Mouse (Mus musculus) forebrain, embryonic 11.5 days (tissue): ENCODE measurements at regions not wholly inside any gene's neighbourhood (a gene's known extent, or its start where the extent isn't known, plus 50 kb on each side); places are given as distances from the start of the nearest gene placed in this dataset.

ENCODE experiments used
- ATAC-seq: fragments of 200-750 bp; cut with Nextera tagmentation; replicated peaks from 2 replicates; pipeline ENCODE4 v1.8.0; 2017; ENCODE audit warnings: moderate TSS enrichment; ENCODE audit not compliant: low FRiP score
- DNase-seq: peaks from one replicate; pipeline ENCODE4 v3.0.0-alpha.2; 2017; ENCODE audit warnings: low spot score
- H3K27ac ChIP-seq: fragments of 300-500 bp; sonication (generic); 2 replicates; pipeline ENCODE4 v1.5.1; 2014; ENCODE audit warnings: low read depth, low read length
- H3K27me3 ChIP-seq: fragments of 300-500 bp; sonication (generic); 2 replicates; pipeline ENCODE4 v1.6.1; 2014; ENCODE audit warnings: mild to moderate bottlenecking, low read length, mixed read lengths; ENCODE audit not compliant: control insufficient read depth, insufficient read depth
- H3K36me3 ChIP-seq: fragments of 300-500 bp; sonication (generic); 2 replicates; pipeline ENCODE4 v1.6.1; 2014; ENCODE audit warnings: mild to moderate bottlenecking, low read length, moderate library complexity, mixed read lengths; ENCODE audit not compliant: control insufficient read depth, insufficient read depth
- H3K4me1 ChIP-seq: fragments of 300-500 bp; sonication (generic); replicated peaks from 2 replicates; pipeline ENCODE4 v1.6.1; 2014; ENCODE audit warnings: low read length, mixed read lengths; ENCODE audit not compliant: control insufficient read depth, insufficient read depth
- H3K4me2 ChIP-seq: fragments of 300-500 bp; sonication (generic); 2 replicates; pipeline ENCODE4 v1.6.1; 2014; ENCODE audit warnings: low read depth, mild to moderate bottlenecking, low read length, moderate library complexity, mixed read lengths; ENCODE audit not compliant: severe bottlenecking
- H3K4me3 ChIP-seq: fragments of 300-500 bp; sonication (generic); 2 replicates; pipeline ENCODE4 v1.5.1; 2014; ENCODE audit warnings: low read depth, low read length
- H3K9ac ChIP-seq: fragments of 300-500 bp; sonication (generic); 2 replicates; pipeline ENCODE4 v1.6.1; 2014; ENCODE audit warnings: low read length
- H3K9me3 ChIP-seq: fragments of 300-500 bp; sonication (generic); 2 replicates; pipeline ENCODE4 v1.6.1; 2016; ENCODE audit warnings: low read length, mixed read lengths; ENCODE audit not compliant: control insufficient read depth
- WGBS: fragments of 180-500 bp; shearing (Covaris S2); extraction: QIAGEN DNeasy Blood & Tissue Kit; methylation state at CpG from one replicate; pipeline ENCODE4 v1.1.7; 2014; 5-methylcytosine and 5-hydroxymethylcytosine counted together

DNA sequence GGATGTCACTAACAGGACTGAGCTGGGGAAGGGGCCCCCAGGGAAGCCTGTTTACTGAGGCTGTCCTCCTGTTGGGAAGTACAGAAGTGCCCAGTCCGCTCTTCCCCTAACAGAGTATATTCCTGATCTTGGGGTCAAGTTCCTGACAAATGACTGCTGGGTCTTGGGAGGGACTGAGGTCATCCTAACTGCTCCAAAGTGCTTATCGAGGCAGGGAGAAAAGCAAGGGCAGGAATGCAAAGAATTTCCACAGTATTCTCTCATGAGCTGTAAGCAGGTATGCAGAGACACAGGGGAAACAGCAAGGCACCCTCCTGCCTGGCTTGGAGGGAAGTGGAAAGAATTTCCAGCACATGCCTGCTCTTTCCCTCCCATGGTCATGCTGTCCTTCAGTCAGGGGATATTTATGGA is 107.9 kb downstream of the Oma1 start:
- Histone ChIP-seq H3K4me3 (no peak overlapping the region), H3K27ac (no peak overlapping the region), H3K4me1 (no peaks in the 10 kb centered on the region), H3K4me2 (no peak overlapping the region), H3K9ac (no peak overlapping the region), H3K36me3 (no peaks in the 10 kb centered on the region), H3K9me3 (no peaks in the 10 kb centered on the region), H3K27me3 (no peaks in the 10 kb centered on the region)
- 32% methylated on average over 2 of the region's 2 CpGs for WGBS
- DNase-seq (no peak), ATAC-seq (no peak)

DNA sequence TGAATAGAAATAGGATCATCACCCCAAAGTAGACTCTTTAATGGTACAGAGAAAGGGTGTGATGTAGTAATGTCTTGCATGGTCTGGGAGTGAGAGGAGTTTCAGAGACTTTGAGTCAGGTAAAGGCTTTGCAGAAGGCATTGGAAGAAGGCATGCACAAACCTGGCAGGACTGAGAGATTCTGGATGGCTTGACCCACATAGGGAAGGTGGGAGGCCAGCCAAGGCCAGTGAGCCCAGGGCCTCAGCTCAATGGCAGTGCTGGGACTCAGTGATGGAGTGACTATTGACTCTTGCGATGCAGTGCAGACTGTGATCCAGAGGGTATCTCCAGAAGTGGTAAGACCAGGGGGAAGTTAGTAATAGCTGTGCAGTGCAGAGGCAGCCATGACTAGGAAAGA is 127.8 kb downstream of the Oma1 start:
- H3K36me3 ChIP-seq, result no peaks in the 10 kb centered on the region
- 94% methylated on average over 1 of the region's 1 CpGs for WGBS
- no peaks in the 10 kb centered on the region for H3K4me1 ChIP-seq
- H3K4me3 ChIP-seq, result no peak overlapping the region
- no peaks in the 10 kb centered on the region for H3K9me3 ChIP-seq
- H3K4me2 ChIP-seq, result no peak overlapping the region
- no peaks in the 10 kb centered on the region for H3K27me3 ChIP-seq
- H3K27ac ChIP-seq, result no peak overlapping the region
- DNase-seq, result no peak
- ATAC-seq, result no peak
- H3K9ac ChIP-seq, result no peak overlapping the region

GRCm38 (mm10) chr4:103441955-103442354 is 128.3 kb downstream of the Oma1 start:
- Histone ChIP-seq H3K4me2 (no peak overlapping the region), H3K27me3 (no peaks in the 10 kb centered on the region), H3K36me3 (no peaks in the 10 kb centered on the region), H3K4me1 (no peaks in the 10 kb centered on the region), H3K4me3 (no peak overlapping the region), H3K9ac (no peak overlapping the region), H3K9me3 (no peaks in the 10 kb centered on the region), H3K27ac (no peak overlapping the region)
- DNase-seq (no peak), ATAC-seq (no peak)
- 92% methylated on average over 11 of the region's 11 CpGs for WGBS

DNA sequence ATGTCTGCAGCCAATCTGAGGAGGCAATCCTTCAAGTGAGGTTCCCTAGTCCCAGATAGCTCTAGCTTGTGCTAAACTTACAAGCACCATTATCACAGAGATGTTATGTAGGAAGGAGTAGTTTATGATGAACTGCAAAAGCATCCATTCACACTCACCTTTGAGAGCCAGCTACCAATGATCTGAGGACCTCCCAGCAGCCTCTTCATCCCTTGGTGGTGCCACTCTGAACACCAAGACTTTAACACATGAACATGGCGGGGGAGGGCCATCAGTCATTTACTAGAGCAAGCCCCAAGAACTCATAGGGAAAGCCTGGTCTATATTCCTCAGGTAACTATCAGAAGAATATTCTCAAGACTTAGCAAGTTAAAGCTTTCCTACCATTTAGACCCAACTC is 135.7 kb downstream of the Oma1 start:
- Histone ChIP-seq H3K36me3 (no peaks in the 10 kb centered on the region), H3K4me1 (no peaks in the 10 kb centered on the region), H3K9ac (no peak overlapping the region), H3K4me2 (no peak overlapping the region), H3K27ac (no peak overlapping the region), H3K4me3 (no peak overlapping the region), H3K27me3 (no peaks in the 10 kb centered on the region), H3K9me3 (no peaks in the 10 kb centered on the region)
- WGBS, result 91% methylated on average over 1 of the region's 1 CpGs
- DNase-seq (no peak), ATAC-seq (no peak)

DNA sequence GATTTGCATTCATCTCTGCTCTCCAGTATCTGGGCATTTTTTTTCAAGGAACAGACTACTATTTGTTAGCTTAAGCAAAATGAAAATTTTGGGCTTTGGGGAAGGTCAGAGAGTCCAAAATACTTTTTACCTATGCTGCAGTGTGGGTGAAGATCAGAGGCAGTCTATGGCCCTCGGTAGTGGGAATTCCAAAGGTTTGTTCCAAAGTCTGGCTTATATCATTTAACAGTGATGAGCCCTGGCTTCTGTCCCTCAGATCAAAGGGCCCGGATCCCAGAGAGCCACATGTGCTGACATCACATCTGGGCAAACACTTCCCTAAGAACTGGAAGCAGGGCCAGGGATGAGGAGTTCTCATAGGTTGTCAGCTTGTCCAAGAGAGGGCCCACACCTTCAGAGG is 136.5 kb downstream of the Oma1 start:
- WGBS, result 89% methylated on average over 2 of the region's 2 CpGs

GRCm38 (mm10) chr4:103455458-103455857 is 141.8 kb downstream of the Oma1 start:
- Histone ChIP-seq H3K27ac (no peak overlapping the region), H3K4me1 (no peaks in the 10 kb centered on the region), H3K36me3 (no peaks in the 10 kb centered on the region), H3K9me3 (no peaks in the 10 kb centered on the region), H3K4me3 (no peak overlapping the region), H3K27me3 (no peaks in the 10 kb centered on the region), H3K4me2 (no peak overlapping the region), H3K9ac (no peak overlapping the region)
- ATAC-seq, result no peak
- DNase-seq, result no peak
- WGBS, result 71% methylated on average over 2 of the region's 2 CpGs

More for the DNA sequence above, 136.5 kb downstream of the Oma1 start:
- Histone ChIP-seq H3K9ac (no peak overlapping the region), H3K36me3 (no peaks in the 10 kb centered on the region), H3K4me2 (no peak overlapping the region), H3K4me1 (no peaks in the 10 kb centered on the region), H3K27ac (no peak overlapping the region), H3K4me3 (no peak overlapping the region), H3K9me3 (no peaks in the 10 kb centered on the region), H3K27me3 (no peaks in the 10 kb centered on the region)
- DNase-seq (no peak), ATAC-seq (no peak)

- no peak for DNase-seq
- Histone ChIP-seq H3K27me3 (no peaks in the 10 kb centered on the region), H3K4me3 (no peak overlapping the region), H3K9ac (no peak overlapping the region), H3K4me1 (no peaks in the 10 kb centered on the region), H3K36me3 (no peaks in the 10 kb centered on the region), H3K4me2 (no peak overlapping the region), H3K27ac (no peak overlapping the region), H3K9me3 (no peaks in the 10 kb centered on the region)
- ATAC-seq, result 0 out of 2 replicates have a peak, but pooled peaks have one; percentile 30
- 47% methylated on average over 7 of the region's 7 CpGs for WGBS
These were observed 152.5 kb downstream of the Oma1 start for GRCm38 (mm10) chr4:103466019-103466589.

GRCm38 (mm10) chr4:103475596-103475995 is 143.6 kb upstream of the Dab1 start:
- no peak overlapping the region for H3K9ac ChIP-seq
- H3K27ac ChIP-seq, result no peak overlapping the region
- no peak for DNase-seq
- no peak for ATAC-seq
- H3K36me3 ChIP-seq, result no peaks in the 10 kb centered on the region
- H3K27me3 ChIP-seq, result no peaks in the 10 kb centered on the region
- no peak overlapping the region for H3K4me2 ChIP-seq
- no peaks in the 10 kb centered on the region for H3K4me1 ChIP-seq
- no peak overlapping the region for H3K4me3 ChIP-seq
- no peaks in the 10 kb centered on the region for H3K9me3 ChIP-seq
- WGBS, result 94% methylated on average over 1 of the region's 1 CpGs

GRCm38 (mm10) chr4:103486140-103486965 is 132.8 kb upstream of the Dab1 start:
- H3K4me2 ChIP-seq, result no peak overlapping the region
- 42% methylated on average over 8 of the region's 8 CpGs for WGBS
- H3K9me3 ChIP-seq, result no peaks in the 10 kb centered on the region
- no peak for DNase-seq
- no peaks in the 10 kb centered on the region for H3K27me3 ChIP-seq
- H3K4me1 ChIP-seq, result no peaks in the 10 kb centered on the region; the same call in 1 of the 2 replicates
- H3K9ac ChIP-seq, result no peak overlapping the region
- ATAC-seq, result no peak
- no peak overlapping the region for H3K4me3 ChIP-seq
- no peak overlapping the region for H3K27ac ChIP-seq
- H3K36me3 ChIP-seq, result no peaks in the 10 kb centered on the region
